Mouse (Mus musculus): ENCODE measurements around the gene Rab11fip4. TPM values are rescaled to one million over a fixed set of nuclear protein-coding genes. Genes with fewer than 3 reads are reported as not detected.

Rab11fip4 gene
- polyA plus RNA-seq, 1 experiment from 2014 or later, result 15.6 TPM

- peak; percentile 70 for DNase-seq (ENCODE audit: low spot score)
- WGBS, result 10% methylated on average over 12 of the region's 12 CpGs
- H3K4me3 ChIP-seq, result no peak overlapping the region
- H3K27ac ChIP-seq, result peak overlapping the region; percentile 90
- H3K4me1 ChIP-seq (replicated peaks), result peaks cover 88% of the 10 kb centered on the region
- no peaks in the 10 kb centered on the region for H3K9me3 ChIP-seq
- peaks cover 27% of the 10 kb centered on the region for H3K27me3 ChIP-seq (ENCODE audit: insufficient read depth, poor library complexity, severe bottlenecking)
- no peaks in the 10 kb centered on the region for H3K36me3 ChIP-seq
These were observed 55.6 kb downstream of the Rab11fip4 start for GRCm38 (mm10) chr11:79646467-79647070.

DNA sequence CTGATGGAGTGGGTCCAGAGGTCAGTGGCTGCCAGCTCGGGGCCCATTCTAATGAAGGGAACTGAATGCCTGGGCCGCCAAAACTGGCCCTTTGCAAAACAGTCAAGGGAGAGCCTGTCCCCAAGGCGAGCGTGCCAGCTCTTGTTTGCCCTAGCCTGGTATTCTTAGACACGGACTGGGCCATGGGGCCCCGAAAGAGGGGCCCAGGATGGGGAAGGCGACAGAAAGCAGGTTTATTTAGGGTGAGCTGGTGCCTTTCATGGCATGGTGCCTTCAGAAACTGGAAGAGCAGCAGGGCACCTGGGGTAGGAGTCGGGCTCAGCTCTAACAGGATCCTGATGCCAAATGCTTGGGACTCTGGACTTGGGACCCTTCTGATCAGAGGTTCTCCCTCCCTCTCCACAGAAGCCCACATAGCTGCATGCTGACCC is 56.1 kb downstream of the Rab11fip4 start:
- H3K9me3 ChIP-seq, result no peaks in the 10 kb centered on the region
- no peak for DNase-seq (ENCODE audit: low spot score)
- no peaks in the 10 kb centered on the region for H3K36me3 ChIP-seq
- H3K4me3 ChIP-seq, result no peak overlapping the region
- peaks cover 90% of the 10 kb centered on the region for H3K4me1 ChIP-seq (replicated peaks)
- H3K27ac ChIP-seq, result peak overlapping the region; percentile 90
- 37% methylated on average over 8 of the region's 8 CpGs for WGBS
- peaks cover 28% of the 10 kb centered on the region for H3K27me3 ChIP-seq (ENCODE audit: insufficient read depth, poor library complexity, severe bottlenecking)

- H3K9me3 ChIP-seq, result no peaks in the 10 kb centered on the region
- H3K4me1 ChIP-seq (replicated peaks), result peaks cover 78% of the 10 kb centered on the region
- 52% methylated on average over 5 of the region's 5 CpGs for WGBS
- H3K36me3 ChIP-seq, result no peaks in the 10 kb centered on the region
- peak overlapping the region; percentile 70 for H3K27ac ChIP-seq
- peaks cover 37% of the 10 kb centered on the region for H3K27me3 ChIP-seq (ENCODE audit: insufficient read depth, poor library complexity, severe bottlenecking)
- DNase-seq (ENCODE audit: low spot score), result no peak
- H3K4me3 ChIP-seq, result no peak overlapping the region
These were observed 59.4 kb downstream of the Rab11fip4 start for GRCm38 (mm10) chr11:79650359-79650835.

DNA sequence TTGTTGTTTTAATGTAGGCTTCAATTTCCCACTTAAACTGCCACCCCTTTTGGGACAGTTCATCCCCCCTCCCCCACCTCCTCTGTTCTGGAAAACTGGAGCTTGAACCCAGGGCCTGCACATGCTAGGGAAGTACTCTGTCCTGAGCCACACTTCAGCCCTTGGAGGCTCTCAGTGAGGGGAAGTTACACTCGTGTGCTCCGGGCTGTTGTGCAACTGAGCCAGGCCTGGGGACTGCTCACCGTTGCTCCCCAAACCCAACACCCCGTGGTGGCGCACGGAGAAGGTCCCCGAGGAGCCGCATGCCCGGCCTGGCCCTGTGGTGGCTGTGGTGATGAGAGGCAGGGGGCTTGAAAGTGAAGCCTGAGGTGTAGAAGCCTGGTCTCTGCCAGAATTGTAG is 61.2 kb downstream of the Rab11fip4 start:
- DNase-seq (ENCODE audit: low spot score), result no peak
- Histone ChIP-seq H3K4me1 (replicated peaks) (peaks cover 59% of the 10 kb centered on the region), H3K4me3 (no peak overlapping the region), H3K9me3 (no peaks in the 10 kb centered on the region), H3K36me3 (no peaks in the 10 kb centered on the region), H3K27ac (peak overlapping the region; percentile 59), H3K27me3 (ENCODE audit: insufficient read depth, poor library complexity, severe bottlenecking) (peaks cover 37% of the 10 kb centered on the region)
- 74% methylated on average over 9 of the region's 9 CpGs for WGBS

- H3K4me1 ChIP-seq (replicated peaks), result peaks cover 52% of the 10 kb centered on the region
- WGBS, result 86% methylated on average over 20 of the region's 20 CpGs
- H3K36me3 ChIP-seq, result no peaks in the 10 kb centered on the region
- no peak for DNase-seq (ENCODE audit: low spot score)
- H3K27ac ChIP-seq, result no peak overlapping the region
- no peak overlapping the region for H3K4me3 ChIP-seq
- no peaks in the 10 kb centered on the region for H3K9me3 ChIP-seq
- peaks cover 31% of the 10 kb centered on the region for H3K27me3 ChIP-seq (ENCODE audit: insufficient read depth, poor library complexity, severe bottlenecking)
These were observed 62.0 kb downstream of the Rab11fip4 start for GRCm38 (mm10) chr11:79652921-79653575.

DNA sequence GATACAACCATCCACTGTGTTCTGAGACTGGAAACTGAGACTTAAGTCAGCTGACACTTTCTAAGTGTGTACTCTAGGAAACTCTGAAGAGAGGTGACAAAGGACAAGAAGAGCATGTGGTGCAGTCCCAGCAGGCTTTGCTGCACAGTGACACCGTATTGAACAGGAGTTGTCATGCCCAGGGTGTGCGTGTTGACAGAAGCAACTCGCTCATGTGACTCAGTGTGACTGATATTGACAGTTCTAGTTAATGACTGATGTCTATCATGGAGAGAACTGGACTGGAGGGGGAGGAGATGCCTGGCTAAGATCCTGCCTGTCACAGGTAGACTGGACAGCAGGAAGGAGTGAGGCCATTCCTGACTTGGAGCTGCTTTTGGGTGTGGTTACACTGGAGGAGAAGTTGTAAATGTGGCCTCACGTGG is 63.4 kb downstream of the Rab11fip4 start:
- Histone ChIP-seq H3K27ac (no peak overlapping the region), H3K4me1 (replicated peaks) (peaks cover 38% of the 10 kb centered on the region), H3K27me3 (ENCODE audit: insufficient read depth, poor library complexity, severe bottlenecking) (peaks cover 32% of the 10 kb centered on the region), H3K4me3 (no peak overlapping the region), H3K36me3 (no peaks in the 10 kb centered on the region), H3K9me3 (no peaks in the 10 kb centered on the region)
- WGBS, result 84% methylated on average over 4 of the region's 4 CpGs
- no peak for DNase-seq (ENCODE audit: low spot score)

- H3K27me3 ChIP-seq (ENCODE audit: insufficient read depth, poor library complexity, severe bottlenecking), result peaks cover 33% of the 10 kb centered on the region
- DNase-seq (ENCODE audit: low spot score), result no peak
- WGBS, result 88% methylated on average over 7 of the region's 7 CpGs
- H3K4me1 ChIP-seq (replicated peaks), result peaks cover 34% of the 10 kb centered on the region
- no peaks in the 10 kb centered on the region for H3K9me3 ChIP-seq
- no peak overlapping the region for H3K27ac ChIP-seq
- H3K36me3 ChIP-seq, result no peaks in the 10 kb centered on the region
- no peak overlapping the region for H3K4me3 ChIP-seq
These were observed 64.6 kb downstream of the Rab11fip4 start for GRCm38 (mm10) chr11:79655592-79655991.

DNA sequence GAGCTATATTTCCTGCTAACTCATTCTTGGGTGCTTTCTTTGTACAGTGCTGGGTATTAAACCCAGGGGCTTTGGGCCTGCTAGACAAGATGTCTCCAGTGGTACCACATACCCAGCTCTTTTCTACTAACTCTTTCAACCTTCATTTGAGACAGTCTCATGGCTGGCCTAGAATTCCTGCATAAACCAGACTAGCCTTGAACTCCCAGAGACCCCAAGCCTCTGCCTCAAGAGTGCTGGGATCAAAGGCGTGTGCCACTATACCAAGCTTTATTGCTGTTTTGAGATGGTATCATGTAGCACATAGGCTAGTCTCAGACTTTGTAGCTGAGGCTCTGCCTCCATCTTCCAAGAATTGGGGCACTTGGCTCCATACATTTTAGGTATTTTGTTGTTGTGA is 65.5 kb downstream of the Rab11fip4 start:
- DNase-seq (ENCODE audit: low spot score), result no peak
- Histone ChIP-seq H3K36me3 (no peaks in the 10 kb centered on the region), H3K27me3 (ENCODE audit: insufficient read depth, poor library complexity, severe bottlenecking) (peaks cover 36% of the 10 kb centered on the region), H3K4me3 (no peak overlapping the region), H3K4me1 (replicated peaks) (peaks cover 34% of the 10 kb centered on the region), H3K9me3 (no peaks in the 10 kb centered on the region), H3K27ac (no peak overlapping the region)
- 88% methylated on average over 1 of the region's 1 CpGs for WGBS

GRCm38 (mm10) chr11:79657053-79657452 is 66.0 kb downstream of the Rab11fip4 start:
- Histone ChIP-seq H3K36me3 (no peaks in the 10 kb centered on the region), H3K9me3 (no peaks in the 10 kb centered on the region), H3K4me1 (replicated peaks) (peaks cover 34% of the 10 kb centered on the region), H3K27ac (no peak overlapping the region), H3K27me3 (ENCODE audit: insufficient read depth, poor library complexity, severe bottlenecking) (peaks cover 40% of the 10 kb centered on the region), H3K4me3 (no peak overlapping the region)
- no peak for DNase-seq (ENCODE audit: low spot score)
- 75% methylated on average over 5 of the region's 5 CpGs for WGBS

DNA sequence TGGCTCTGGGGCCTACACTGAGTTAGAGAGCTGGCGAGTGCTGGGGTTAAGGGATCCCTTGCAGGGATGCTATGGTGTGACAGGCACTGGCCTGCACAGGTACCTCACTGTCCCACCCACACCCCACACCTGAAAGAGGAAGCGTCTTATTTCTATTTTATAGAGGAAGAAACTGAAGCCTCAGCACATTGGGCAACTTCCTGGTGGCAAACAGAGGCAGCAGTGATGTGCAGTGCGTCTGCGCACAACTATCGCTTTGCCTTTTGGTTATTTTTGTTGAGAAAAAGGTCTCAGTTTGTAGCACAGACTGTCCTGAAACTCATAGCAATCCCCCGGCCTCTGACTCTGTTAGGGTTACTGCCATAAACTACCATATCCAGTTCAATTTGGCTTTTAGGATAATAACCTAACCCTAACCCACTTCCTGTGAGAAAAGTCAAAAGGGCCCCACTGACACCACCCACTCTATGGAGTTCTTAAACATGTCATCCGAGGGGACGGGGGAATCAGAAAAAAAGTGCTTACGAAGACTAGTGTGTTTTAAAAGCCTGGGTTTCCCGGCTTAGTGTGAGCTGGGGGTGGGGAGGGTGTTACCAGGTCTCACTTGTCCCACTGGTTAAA is 67.3 kb downstream of the Rab11fip4 start:
- Histone ChIP-seq H3K4me3 (no peak overlapping the region), H3K4me1 (replicated peaks) (peaks cover 35% of the 10 kb centered on the region), H3K36me3 (no peaks in the 10 kb centered on the region), H3K27me3 (ENCODE audit: insufficient read depth, poor library complexity, severe bottlenecking) (peaks cover 30% of the 10 kb centered on the region), H3K9me3 (no peaks in the 10 kb centered on the region), H3K27ac (no peak overlapping the region)
- no peak for DNase-seq (ENCODE audit: low spot score)
- WGBS, result 90% methylated on average over 10 of the region's 10 CpGs

GRCm38 (mm10) chr11:79660361-79661205 is 69.6 kb downstream of the Rab11fip4 start:
- H3K4me3 ChIP-seq, result peak overlapping the region; percentile 78
- peaks cover 22% of the 10 kb centered on the region for H3K27me3 ChIP-seq (ENCODE audit: insufficient read depth, poor library complexity, severe bottlenecking)
- H3K4me1 ChIP-seq (replicated peaks), result peaks cover 44% of the 10 kb centered on the region
- WGBS, result under 1% methylated on average over 69 of the region's 69 CpGs
- H3K27ac ChIP-seq, result peak overlapping the region; percentile 91
- no peaks in the 10 kb centered on the region for H3K9me3 ChIP-seq
- DNase-seq (ENCODE audit: low spot score), result peak; percentile 89
- H3K36me3 ChIP-seq, result no peaks in the 10 kb centered on the region

- peak overlapping the region; percentile 91 for H3K27ac ChIP-seq
- no peaks in the 10 kb centered on the region for H3K36me3 ChIP-seq
- no peaks in the 10 kb centered on the region for H3K9me3 ChIP-seq
- H3K4me1 ChIP-seq (replicated peaks), result peaks cover 55% of the 10 kb centered on the region
- DNase-seq (ENCODE audit: low spot score), result no peak
- WGBS, result 63% methylated on average over 6 of the region's 6 CpGs
- peaks cover 22% of the 10 kb centered on the region for H3K27me3 ChIP-seq (ENCODE audit: insufficient read depth, poor library complexity, severe bottlenecking)
- H3K4me3 ChIP-seq, result peak overlapping the region; percentile 78
These were observed 71.0 kb downstream of the Rab11fip4 start for GRCm38 (mm10) chr11:79661877-79662545.

All from hindbrain, embryonic 10.5 days (tissue).